Mouse (Mus musculus) heart, embryonic 11.5 days (tissue): ENCODE data around the gene Ak8. TPM values are rescaled to one million over a fixed set of nuclear protein-coding genes. Genes with fewer than 3 reads are reported as not detected.

Experiments used
- ATAC-seq: fragments of 200-750 bp; cut with Nextera tagmentation; replicated peaks from 2 replicates; pipeline ENCODE4 v1.8.0; 2017; ENCODE audit warnings: moderate library complexity; ENCODE audit not compliant: insufficient number of reproducible peaks, low FRiP score, low TSS enrichment
- H3K27ac ChIP-seq: fragments of 300-500 bp; sonication (generic); 2 replicates; pipeline ENCODE4 v1.5.1; 2014; ENCODE audit warnings: mild to moderate bottlenecking, low read depth, low read length
- H3K27me3 ChIP-seq: fragments of 300-500 bp; sonication (generic); 2 replicates; pipeline ENCODE4 v1.6.1; 2014; ENCODE audit warnings: mild to moderate bottlenecking, low read length, mixed read lengths; ENCODE audit not compliant: control insufficient read depth, insufficient read depth
- H3K36me3 ChIP-seq: fragments of 300-500 bp; sonication (generic); 2 replicates; pipeline ENCODE4 v1.6.1; 2014; ENCODE audit warnings: mild to moderate bottlenecking, low read length, moderate library complexity, mixed read lengths; ENCODE audit not compliant: control insufficient read depth, insufficient read depth
- H3K4me1 ChIP-seq: fragments of 300-500 bp; sonication (generic); 2 replicates; pipeline ENCODE4 v1.6.1; 2014; ENCODE audit warnings: low read length; ENCODE audit not compliant: control insufficient read depth, insufficient read depth
- H3K4me2 ChIP-seq: fragments of 300-500 bp; sonication (generic); 2 replicates; pipeline ENCODE4 v1.6.1; 2014; ENCODE audit warnings: mild to moderate bottlenecking, moderate library complexity
- H3K4me3 ChIP-seq: fragments of 300-500 bp; sonication (generic); 2 replicates; pipeline ENCODE4 v1.5.1; 2014; ENCODE audit warnings: low read depth, low read length
- H3K9ac ChIP-seq: fragments of 300-500 bp; sonication (generic); 2 replicates; pipeline ENCODE4 v1.6.1; 2014; ENCODE audit warnings: mild to moderate bottlenecking, low read depth, low read length, moderate library complexity
- H3K9me3 ChIP-seq: fragments of 300-500 bp; sonication (generic); replicated peaks from 2 replicates; pipeline ENCODE4 v1.6.1; 2016; ENCODE audit warnings: low read length; ENCODE audit not compliant: control insufficient read depth
- WGBS: fragments of 180-500 bp; shearing (Covaris S2); extraction: QIAGEN DNeasy Blood & Tissue Kit; methylation state at CpG from one replicate; pipeline ENCODE4 v1.1.7; 2014; ENCODE audit not compliant: insufficient replicate concordance; 5-methylcytosine and 5-hydroxymethylcytosine counted together
- polyA plus RNA-seq: library from polyadenylated mRNA; unstranded; fragments of >200 nt; fragmentation: Nextera tagmentation; extraction: Ambion mirVana; gene quantifications from 2 replicates; pipeline ENCODE4 v1.2.1, GENCODE M21; 2014

The Ak8 gene
- polyA plus RNA-seq, 1 experiment from 2014 or later, result 1.2 TPM

- no peaks in the 10 kb centered on the region for H3K27me3 ChIP-seq
- H3K27ac ChIP-seq, result no peak overlapping the region
- H3K36me3 ChIP-seq, result peaks cover 49% of the 10 kb centered on the region
- no peak overlapping the region for H3K9ac ChIP-seq
- no peak overlapping the region for H3K4me2 ChIP-seq
- H3K4me3 ChIP-seq, result no peak overlapping the region
- ATAC-seq, result no peak
- no peaks in the 10 kb centered on the region for H3K9me3 ChIP-seq
- no peaks in the 10 kb centered on the region for H3K4me1 ChIP-seq
- WGBS, result 86% methylated on average over 8 of the region's 8 CpGs
Measured at GRCm38 (mm10) chr2:28676005-28676404, 24.0 kb upstream of the Ak8 start.

- Histone ChIP-seq H3K9me3 (no peaks in the 10 kb centered on the region), H3K4me1 (no peaks in the 10 kb centered on the region), H3K9ac (no peak overlapping the region), H3K4me3 (no peak overlapping the region), H3K27me3 (no peaks in the 10 kb centered on the region), H3K36me3 (peaks cover 20% of the 10 kb centered on the region), H3K4me2 (no peak overlapping the region), H3K27ac (no peak overlapping the region)
- WGBS, result 46% methylated on average over 4 of the region's 4 CpGs
- no peak for ATAC-seq
Measured at GRCm38 (mm10) chr2:28680710-28681109, 19.3 kb upstream of the Ak8 start.

- Histone ChIP-seq H3K36me3 (peaks cover 21% of the 10 kb centered on the region), H3K4me2 (no peak overlapping the region), H3K4me3 (no peak overlapping the region), H3K27ac (no peak overlapping the region), H3K4me1 (no peaks in the 10 kb centered on the region), H3K9me3 (no peaks in the 10 kb centered on the region), H3K27me3 (no peaks in the 10 kb centered on the region), H3K9ac (no peak overlapping the region)
- 91% methylated on average over 4 of the region's 4 CpGs for WGBS
- no peak for ATAC-seq
Measured at GRCm38 (mm10) chr2:28681718-28682117, 18.2 kb upstream of the Ak8 start.

GRCm38 (mm10) chr2:28685895-28686294 lies 14.1 kb upstream of the Ak8 start:
- peaks cover 17% of the 10 kb centered on the region for H3K36me3 ChIP-seq
- no peak overlapping the region for H3K9ac ChIP-seq
- H3K9me3 ChIP-seq, result no peaks in the 10 kb centered on the region
- WGBS, result 85% methylated on average over 7 of the region's 7 CpGs
- no peak overlapping the region for H3K4me2 ChIP-seq
- H3K27ac ChIP-seq, result no peak overlapping the region
- H3K4me3 ChIP-seq, result no peak overlapping the region
- no peaks in the 10 kb centered on the region for H3K27me3 ChIP-seq
- no peaks in the 10 kb centered on the region for H3K4me1 ChIP-seq
- no peak for ATAC-seq

GRCm38 (mm10) chr2:28688431-28688830 lies 11.5 kb upstream of the Ak8 start:
- no peak for ATAC-seq
- WGBS, result 32% methylated on average over 3 of the region's 3 CpGs
- Histone ChIP-seq H3K9me3 (no peaks in the 10 kb centered on the region), H3K27me3 (no peaks in the 10 kb centered on the region), H3K9ac (no peak overlapping the region), H3K4me3 (no peak overlapping the region), H3K4me1 (no peaks in the 10 kb centered on the region), H3K4me2 (no peak overlapping the region), H3K36me3 (peaks cover 12% of the 10 kb centered on the region), H3K27ac (no peak overlapping the region)

- Histone ChIP-seq H3K27me3 (no peaks in the 10 kb centered on the region), H3K4me1 (no peaks in the 10 kb centered on the region), H3K36me3 (no peaks in the 10 kb centered on the region), H3K9ac (no peak overlapping the region), H3K4me3 (no peak overlapping the region), H3K4me2 (no peak overlapping the region), H3K27ac (no peak overlapping the region), H3K9me3 (no peaks in the 10 kb centered on the region)
- ATAC-seq, result no peak
- 84% methylated on average over 9 of the region's 9 CpGs for WGBS
Measured at GRCm38 (mm10) chr2:28692692-28693091, 7.3 kb upstream of the Ak8 start.

GRCm38 (mm10) chr2:28698566-28698965 lies 1.4 kb upstream of the Ak8 start:
- H3K36me3 ChIP-seq, result no peaks in the 10 kb centered on the region
- peaks cover 10% of the 10 kb centered on the region for H3K4me1 ChIP-seq
- no peak for ATAC-seq
- H3K9ac ChIP-seq, result no peak overlapping the region
- H3K27ac ChIP-seq, result no peak overlapping the region
- no peak overlapping the region for H3K4me3 ChIP-seq
- no peaks in the 10 kb centered on the region for H3K9me3 ChIP-seq
- H3K4me2 ChIP-seq, result peak overlapping the region; percentile 92; the same call in 1 of the 2 replicates
- H3K27me3 ChIP-seq, result no peaks in the 10 kb centered on the region
- 72% methylated on average over 5 of the region's 5 CpGs for WGBS

- Histone ChIP-seq H3K4me2 (0 out of 2 replicates have a peak overlapping the region, but pooled peaks have one; percentile 7), H3K4me3 (no peak overlapping the region), H3K4me1 (peaks cover 10% of the 10 kb centered on the region), H3K27me3 (no peaks in the 10 kb centered on the region), H3K9ac (no peak overlapping the region), H3K27ac (peak overlapping the region; percentile 30; the same call in 1 of the 2 replicates), H3K9me3 (no peaks in the 10 kb centered on the region), H3K36me3 (no peaks in the 10 kb centered on the region)
- 65% methylated on average over 8 of the region's 8 CpGs for WGBS
- ATAC-seq, result peak; percentile 52; the same call in 1 of the 2 replicates
Measured at GRCm38 (mm10) chr2:28701646-28702262, 1.8 kb downstream of the Ak8 start.

GRCm38 (mm10) chr2:28706106-28706636 lies 6.2 kb downstream of the Ak8 start:
- Histone ChIP-seq H3K36me3 (no peaks in the 10 kb centered on the region), H3K4me3 (no peak overlapping the region), H3K27ac (no peak overlapping the region), H3K9ac (no peak overlapping the region), H3K4me1 (no peaks in the 10 kb centered on the region), H3K9me3 (no peaks in the 10 kb centered on the region), H3K27me3 (no peaks in the 10 kb centered on the region), H3K4me2 (no peak overlapping the region)
- WGBS, result 60% methylated on average over 8 of the region's 8 CpGs
- no peak for ATAC-seq
